Mouse (Mus musculus) cerebellum, postnatal 36 days (tissue): ENCODE measurements around the gene Rtel1.

Experiments
- DNase-seq, 2 experiments: peaks; one replicate each; pipeline ENCODE4 v3.0.0; 2021 to 2022; ENCODE audit warnings: mixed read lengths in 2 of 2

Gene Rtel1

GRCm38 (mm10) chr2:181326098-181326497 lies 6.6 kb downstream of the Rtel1 start:
- no peak for DNase-seq

- DNase-seq, result no peak
These were observed 13.0 kb downstream of the Rtel1 start for GRCm38 (mm10) chr2:181332542-181332941.

DNA sequence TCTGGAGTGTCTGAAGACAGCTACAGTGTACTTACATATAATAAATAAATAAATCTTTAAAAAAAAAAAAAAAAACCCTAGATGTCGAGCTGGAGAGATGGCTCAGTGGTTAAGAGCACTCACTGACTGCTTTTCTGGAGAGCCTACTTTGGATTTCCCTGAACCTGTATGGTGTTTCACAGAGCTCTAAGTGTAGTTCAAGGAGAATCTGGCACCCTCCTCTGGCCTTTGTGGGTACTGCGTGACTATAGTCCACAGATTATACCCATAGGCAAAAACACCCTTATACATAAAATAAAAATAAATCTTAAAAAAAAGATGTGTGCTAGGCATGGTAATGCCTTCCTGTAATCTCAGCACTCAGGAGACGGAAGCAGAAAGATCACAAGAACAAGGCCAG lies 14.5 kb downstream of the Rtel1 start:
- peak; percentile 73 to 83 for DNase-seq

DNA sequence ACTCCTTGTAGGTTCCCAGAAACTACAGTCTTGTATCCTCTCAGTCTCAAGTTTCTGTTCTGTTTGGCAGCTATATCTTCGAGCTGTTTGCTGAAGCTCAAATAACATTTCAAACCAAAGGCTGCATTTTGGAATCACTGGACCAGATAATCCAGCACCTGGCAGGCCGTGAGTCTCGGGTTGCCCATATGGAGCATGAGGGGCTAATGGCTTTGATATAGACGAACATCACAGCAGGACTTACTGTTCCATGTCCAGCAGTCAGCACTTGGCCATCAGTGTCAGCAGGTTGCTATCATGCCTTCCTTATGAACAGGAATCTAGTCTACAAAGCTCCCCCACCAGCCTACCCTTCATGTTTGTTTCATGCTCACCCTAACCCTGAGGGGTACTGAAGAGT lies 20.9 kb downstream of the Rtel1 start:
- peak; percentile 44 for DNase-seq

GRCm38 (mm10) chr2:181342766-181343165 lies 23.2 kb downstream of the Rtel1 start:
- DNase-seq, result no peak

GRCm38 (mm10) chr2:181356780-181357179 lies 37.2 kb downstream of the Rtel1 start:
- no peak for DNase-seq

- no peak for DNase-seq
These were observed 44.4 kb downstream of the Rtel1 start for GRCm38 (mm10) chr2:181363946-181364345.

DNA sequence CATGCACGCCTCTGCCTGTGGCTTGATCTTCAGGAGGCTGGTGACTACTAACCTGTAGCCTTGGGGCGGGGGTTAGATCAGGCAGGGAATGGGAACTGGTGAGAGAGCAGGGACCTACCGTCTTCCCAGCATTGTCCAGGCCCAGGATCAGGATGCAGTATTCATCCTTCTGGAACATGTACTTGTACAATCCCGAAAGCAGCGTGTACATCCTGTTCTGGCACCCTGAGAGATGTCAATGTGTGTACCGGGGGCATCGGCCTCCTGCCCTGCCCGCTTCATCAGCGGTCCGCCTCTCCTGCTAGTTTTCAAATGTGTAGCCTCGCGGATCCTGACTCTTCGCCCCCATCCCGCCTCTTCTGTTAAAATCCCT lies 44.9 kb downstream of the Rtel1 start:
- no peak for DNase-seq

DNA sequence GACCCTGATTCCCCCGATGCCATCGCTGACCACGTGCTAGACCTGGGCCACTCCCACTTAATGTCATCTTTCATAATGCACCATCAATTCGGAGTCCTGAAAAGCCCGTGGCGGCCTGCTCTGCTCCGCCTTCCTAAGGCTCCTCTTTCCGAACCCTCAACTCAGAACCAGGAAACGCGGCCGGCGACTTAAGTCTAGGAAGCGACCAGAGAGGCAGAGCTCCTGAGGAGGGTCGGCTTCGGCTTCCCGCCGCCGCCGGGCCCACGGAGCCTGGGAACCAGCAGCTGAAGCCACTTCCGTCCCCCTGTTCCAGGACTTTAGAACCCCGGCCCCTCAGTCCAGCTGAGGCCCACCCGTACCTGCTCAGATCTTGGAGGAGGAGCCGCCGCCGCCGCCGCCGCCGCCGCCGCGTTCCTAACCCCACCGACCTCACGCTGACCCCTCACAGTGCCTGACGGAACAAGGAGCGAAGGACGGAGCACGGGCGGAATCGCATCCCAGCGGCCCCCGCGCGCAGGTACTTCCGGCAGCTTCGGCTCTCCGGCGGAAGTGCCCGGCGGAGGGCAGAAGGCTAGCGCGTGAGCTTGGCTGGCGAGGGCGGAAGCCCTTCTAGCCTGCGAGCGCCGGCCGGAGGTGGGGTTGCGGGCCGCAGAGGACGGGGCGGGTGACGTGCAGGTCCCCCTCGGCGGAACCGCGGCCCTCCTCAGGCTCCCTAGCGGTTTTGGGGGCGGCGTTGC lies 45.5 kb downstream of the Rtel1 start, which contains the start of the genes Zgpat and Arfrp1:
Zgpat (plus strand) TSS at position 69 of the 737 bp plus-strand sequence.
Arfrp1 (minus strand) TSS at position 545 of the 737 bp plus-strand sequence.
- DNase-seq, result peak; percentile 90 to 94

DNA sequence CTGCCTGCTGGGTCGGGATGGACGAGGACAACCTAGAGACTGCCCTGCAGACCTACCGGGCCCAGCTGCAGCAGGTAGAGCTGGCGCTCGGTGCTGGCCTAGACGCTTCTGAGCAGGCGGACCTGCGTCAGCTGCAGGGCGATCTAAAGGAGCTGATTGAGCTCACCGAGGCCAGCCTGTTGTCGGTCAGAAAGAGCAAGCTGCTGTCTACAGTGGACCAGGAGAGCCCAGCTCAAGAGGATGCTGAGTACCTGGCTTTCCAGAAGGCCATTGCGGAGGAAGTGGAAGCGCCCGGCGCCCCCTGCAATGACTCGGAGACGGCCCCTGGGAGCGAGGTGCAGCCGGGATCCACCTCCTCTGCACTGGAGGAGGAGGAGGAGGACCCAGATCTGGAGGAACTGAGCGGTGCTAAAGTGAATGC lies 46.1 kb downstream of the Rtel1 start:
- DNase-seq, result no peak

DNA sequence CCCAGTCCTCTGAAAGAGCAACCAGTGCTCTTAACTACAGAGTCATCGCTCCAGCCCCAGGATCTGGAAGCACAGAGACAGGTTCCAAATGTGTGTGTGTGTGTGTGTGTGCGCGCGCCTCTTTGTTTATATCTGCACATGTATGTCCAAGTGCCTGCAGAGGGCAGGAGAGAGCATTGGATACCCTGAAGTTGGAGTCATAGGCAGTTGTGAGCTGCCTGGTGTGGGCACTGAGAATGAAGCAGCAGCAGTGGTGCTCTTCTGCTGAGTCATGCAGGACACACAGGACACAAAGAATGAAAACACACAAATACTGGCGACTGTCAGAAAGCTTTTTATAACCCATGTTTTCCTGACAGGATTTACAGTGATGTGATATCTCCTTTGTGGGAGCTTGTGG lies 50.5 kb downstream of the Rtel1 start:
- no peak for DNase-seq

GRCm38 (mm10) chr2:181375787-181376186 lies 56.2 kb downstream of the Rtel1 start:
- DNase-seq, result no peak

DNA sequence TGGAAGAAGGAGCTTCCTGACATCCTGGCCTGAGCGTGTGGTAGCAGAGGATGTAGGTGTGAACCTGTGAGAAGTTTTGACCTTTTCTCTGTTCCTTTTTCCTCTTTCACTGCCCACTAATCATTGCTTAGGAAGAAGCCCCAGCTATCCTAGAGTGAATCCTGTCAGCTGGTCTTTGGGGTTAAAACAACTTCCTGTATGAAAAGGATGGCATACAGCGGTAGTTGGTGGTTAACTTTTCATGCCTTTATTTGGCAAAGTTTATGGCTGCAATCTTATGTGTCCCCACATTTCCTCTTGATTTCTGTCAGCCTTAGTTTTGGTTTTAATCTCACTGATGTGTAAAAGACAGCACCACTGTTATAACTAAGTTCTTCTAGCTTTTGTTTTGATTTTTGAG lies 57.7 kb downstream of the Rtel1 start:
- no peak for DNase-seq

- DNase-seq, result no peak
These were observed 59.2 kb downstream of the Rtel1 start for GRCm38 (mm10) chr2:181378701-181379100.

- DNase-seq, result no peak
These were observed 60.2 kb downstream of the Rtel1 start, which contains the start of gene Lime1 for GRCm38 (mm10) chr2:181379778-181380177. Gene Lime1, plus strand, starts transcription at chr2:181380078.

DNA sequence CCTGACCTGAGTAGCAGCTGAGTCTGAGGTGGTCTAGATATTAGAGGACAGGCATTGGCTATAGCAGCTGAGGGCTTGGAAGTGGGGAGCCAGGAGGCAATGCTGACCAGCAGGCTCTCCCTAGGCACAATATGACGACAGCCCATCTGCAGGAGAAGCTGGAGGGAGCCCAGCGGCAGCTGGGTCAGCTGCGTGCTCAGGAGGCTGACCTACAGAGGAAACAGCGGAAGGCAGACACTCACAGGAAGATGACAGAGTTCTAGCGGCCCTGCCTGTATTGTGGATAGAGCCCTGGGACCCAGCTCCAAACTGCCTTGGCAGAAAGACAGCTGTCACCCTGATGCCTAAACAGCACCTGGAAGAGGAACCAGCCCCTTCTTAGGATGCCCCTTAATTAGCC lies 60.7 kb downstream of the Rtel1 start:
- no peak for DNase-seq

DNA sequence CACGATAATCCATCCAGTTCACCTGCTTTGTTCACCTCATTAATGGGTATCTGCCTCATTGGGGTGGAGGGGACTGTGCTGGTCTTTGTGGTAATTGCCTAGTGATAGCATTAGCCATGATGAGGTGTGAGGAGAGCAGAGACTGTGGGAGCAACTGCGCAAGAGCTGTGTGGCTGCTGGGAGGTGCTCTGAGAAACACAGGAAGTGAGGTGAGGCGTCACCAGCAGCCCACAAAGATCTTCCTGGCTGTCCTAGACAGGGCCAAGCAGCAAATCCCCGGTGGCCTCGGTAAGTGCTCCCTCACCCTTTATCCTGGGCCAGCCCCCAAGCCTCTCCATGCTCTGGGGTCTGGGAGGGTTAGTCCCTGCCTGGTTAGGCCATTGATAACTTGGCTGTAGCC lies 61.6 kb downstream of the Rtel1 start:
- DNase-seq, result no peak

DNA sequence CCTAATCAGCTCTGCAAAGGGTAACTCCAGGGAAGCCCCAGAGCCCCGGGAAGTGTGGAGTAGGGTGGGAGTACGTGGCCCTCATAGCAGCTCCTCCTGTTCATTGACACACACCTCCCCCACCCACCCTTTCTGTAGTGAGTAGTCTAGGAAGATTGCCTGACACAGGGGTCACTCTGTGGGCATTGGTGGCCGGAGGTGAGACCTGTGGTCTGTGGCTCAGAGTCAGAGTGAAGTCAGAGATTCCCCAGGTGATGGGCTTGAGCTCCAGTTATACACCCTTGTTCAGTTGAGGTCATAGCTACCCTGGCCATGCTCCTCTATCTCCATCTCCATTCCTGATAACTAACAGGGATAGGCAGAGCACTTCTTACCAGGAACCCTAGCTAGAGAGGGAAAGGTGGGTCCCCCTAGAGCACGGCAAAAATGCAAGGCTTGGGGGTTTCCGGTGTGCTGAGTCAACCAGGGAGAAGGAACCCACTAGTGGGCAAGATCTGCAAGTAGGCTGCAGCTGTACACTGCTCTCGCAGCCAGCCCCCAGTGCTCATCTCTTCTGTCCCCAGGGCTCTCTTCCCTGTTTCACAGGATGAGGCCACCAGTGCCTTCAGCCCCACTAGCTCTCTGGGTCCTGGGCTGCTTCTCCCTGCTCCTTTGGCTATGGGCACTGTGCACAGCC lies 62.2 kb downstream of the Rtel1 start:
- no peak for DNase-seq

DNA sequence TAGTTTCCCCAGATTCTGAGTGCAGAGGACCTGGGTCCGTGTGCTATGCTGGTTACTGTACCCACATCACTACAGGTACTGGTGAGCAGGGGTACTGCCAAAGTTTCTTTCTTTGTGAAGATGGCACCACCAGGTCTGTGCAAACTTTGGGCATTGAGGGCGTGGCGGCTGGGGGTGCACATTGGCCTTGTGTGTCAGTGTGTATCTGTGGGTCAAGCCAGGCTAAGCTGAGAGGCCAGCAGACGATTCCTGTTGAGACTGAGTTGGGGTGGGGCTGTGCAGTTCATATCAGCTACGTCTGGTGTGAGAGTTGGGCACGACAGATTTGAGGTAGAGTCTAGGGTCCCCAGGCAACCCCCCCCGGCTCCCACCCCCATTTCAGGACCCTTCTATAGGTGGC lies 64.9 kb downstream of the Rtel1 start:
- no peak for DNase-seq

DNA sequence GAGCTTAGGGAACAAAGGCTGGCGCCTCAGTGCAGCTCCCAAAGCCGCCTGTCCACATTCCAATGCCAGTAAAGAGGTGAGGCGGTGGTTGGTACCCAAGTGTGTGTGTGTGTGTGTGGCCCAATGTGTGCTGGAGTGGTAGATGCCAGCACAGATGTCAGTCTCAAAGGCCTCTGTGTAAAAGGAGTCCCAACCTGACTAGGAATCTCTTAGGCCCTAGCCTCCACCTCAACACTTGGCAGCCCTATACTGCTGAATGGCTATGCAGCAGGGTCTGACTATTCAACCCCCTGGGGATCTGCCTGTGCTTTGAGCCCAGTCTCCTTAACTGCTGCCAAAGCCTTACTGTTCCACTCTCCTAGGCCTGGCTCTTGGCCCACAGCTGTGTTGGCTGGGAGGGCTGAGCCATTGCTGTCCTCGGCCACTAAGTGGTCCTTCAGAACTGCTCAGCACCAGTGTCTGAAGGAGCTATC lies 65.4 kb downstream of the Rtel1 start:
- peak; percentile 21 to 41 for DNase-seq

- peak; percentile 87 to 88 for DNase-seq
These were observed 66.3 kb downstream of the Rtel1 start for GRCm38 (mm10) chr2:181385885-181386284.

GRCm38 (mm10) chr2:181386663-181387210 lies 67.2 kb downstream of the Rtel1 start:
- no peak for DNase-seq

DNA sequence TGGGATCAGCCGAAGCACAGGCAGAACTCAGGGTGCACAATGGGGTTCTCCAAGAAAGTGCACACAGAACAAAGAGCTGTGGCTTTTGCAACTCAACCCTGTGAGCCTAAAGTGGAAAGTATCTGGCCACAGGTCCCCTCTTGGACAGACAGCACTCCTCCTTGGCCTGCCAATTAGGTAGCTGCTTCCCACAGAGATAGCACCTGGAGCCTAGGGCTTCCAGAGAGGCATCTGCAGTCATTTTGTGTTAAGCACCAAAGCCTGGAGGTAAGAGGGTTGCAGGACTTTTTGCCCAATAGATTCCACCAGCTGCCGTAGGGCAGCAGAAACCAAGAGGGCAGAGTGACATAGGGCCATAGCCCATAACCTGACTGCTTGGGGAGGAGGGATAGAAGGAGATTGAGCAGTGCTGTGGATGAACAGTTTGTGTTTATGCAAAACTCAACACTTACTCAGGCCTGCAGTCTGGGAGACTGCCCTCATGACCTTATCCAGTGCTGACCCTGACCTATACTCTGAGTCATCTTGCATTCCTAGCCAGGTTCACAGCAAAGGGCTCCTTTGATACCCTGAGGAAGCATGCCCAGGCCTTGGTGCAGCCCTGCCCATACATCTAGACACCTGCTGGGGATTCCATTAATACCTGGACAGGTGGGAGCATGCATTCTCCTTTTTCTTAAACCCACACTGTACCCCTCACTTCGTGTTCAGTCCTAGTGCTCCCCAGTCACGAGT lies 70.8 kb downstream of the Rtel1 start:
- DNase-seq, result peak; percentile 64 to 66
